Mouse (Mus musculus) adrenal gland, adult 8-10 months (tissue): ENCODE data around the gene Smim13. TPM values are rescaled to one million over a fixed set of nuclear protein-coding genes. Genes with fewer than 3 reads are reported as not detected.
"Not testable (repeated sequence)": the region's sequence is repeated elsewhere in the genome, so short reads cannot be mapped to it uniquely, and the experiment has no call there.

ENCODE experiments used
- DNase-seq: peaks from one replicate; pipeline ENCODE4 v3.0.0; 2022
- total RNA-seq, 4 experiments: library from RNA; stranded (reverse); gene quantifications; 2 replicates each; pipeline ENCODE4 v1.2.4; 2022

The Smim13 gene
- total RNA-seq, 4 experiments from 2014 or later = 10.0 to 12.2 (median 10.4) TPM

- DNase-seq = no peak
These were observed 11.4 kb upstream of the Smim13 start for GRCm38 (mm10) chr13:41238035-41238804.

- DNase-seq = no peak
These were observed 10.9 kb upstream of the Smim13 start for GRCm38 (mm10) chr13:41238805-41239130.

GRCm38 (mm10) chr13:41241557-41241956 lies 8.1 kb upstream of the Smim13 start:
- DNase-seq = no peak

- DNase-seq = no peak
These were observed 5.3 kb upstream of the Smim13 start for GRCm38 (mm10) chr13:41244306-41244830.

GRCm38 (mm10) chr13:41248751-41249520 lies 708 bp upstream of the Smim13 start:
- DNase-seq = peak; percentile 19

- DNase-seq = no peak
These were observed 806 bp downstream of the Smim13 start for GRCm38 (mm10) chr13:41250318-41250981.

GRCm38 (mm10) chr13:41251232-41251631 lies 1.6 kb downstream of the Smim13 start:
- DNase-seq = not testable (repeated sequence)

- no peak for DNase-seq
These were observed 2.0 kb downstream of the Smim13 start for GRCm38 (mm10) chr13:41251667-41252066.

GRCm38 (mm10) chr13:41252141-41252540 lies 2.5 kb downstream of the Smim13 start:
- no peak for DNase-seq

GRCm38 (mm10) chr13:41252736-41253135 lies 3.1 kb downstream of the Smim13 start:
- no peak for DNase-seq

GRCm38 (mm10) chr13:41256126-41256525 lies 6.5 kb downstream of the Smim13 start:
- no peak for DNase-seq

- no peak for DNase-seq
These were observed 7.3 kb downstream of the Smim13 start for GRCm38 (mm10) chr13:41256962-41257361.

GRCm38 (mm10) chr13:41257851-41258250 lies 8.2 kb downstream of the Smim13 start:
- no peak for DNase-seq

- DNase-seq = not testable (repeated sequence)
These were observed 12.0 kb downstream of the Smim13 start for GRCm38 (mm10) chr13:41261617-41262016.

- DNase-seq = no peak
These were observed 13.8 kb downstream of the Smim13 start for GRCm38 (mm10) chr13:41263304-41264006.

- DNase-seq = no peak
These were observed 18.3 kb downstream of the Smim13 start for GRCm38 (mm10) chr13:41267827-41268408.

GRCm38 (mm10) chr13:41273927-41274650 lies 24.4 kb downstream of the Smim13 start, which contains the start of gene Gm17364:
Gm17364 (minus strand) TSS chr13:41273977.
- no peak for DNase-seq

GRCm38 (mm10) chr13:41280696-41281095 lies 31.1 kb downstream of the Smim13 start:
- DNase-seq = no peak

- DNase-seq = peak; percentile 26
These were observed 33.6 kb downstream of the Smim13 start for GRCm38 (mm10) chr13:41283256-41283655.

- no peak for DNase-seq
These were observed 35.8 kb downstream of the Smim13 start for GRCm38 (mm10) chr13:41285448-41285847.

GRCm38 (mm10) chr13:41286285-41286684 lies 36.6 kb downstream of the Smim13 start:
- DNase-seq = no peak
